Mouse (Mus musculus) forebrain, embryonic 16.5 days (tissue): ENCODE results near the gene Eng. TPM values are rescaled to one million over a fixed set of nuclear protein-coding genes. Genes with fewer than 3 reads are reported as not detected.

ENCODE experiments used
- ATAC-seq: fragments of 200-750 bp; cut with Nextera tagmentation; 2 replicates; pipeline ENCODE4 v1.8.0; 2017; ENCODE audit warnings: mild to moderate bottlenecking, moderate library complexity
- H3K27ac ChIP-seq: fragments of 300-500 bp; sonication (generic); 2 replicates; pipeline ENCODE4 v1.5.1; 2014; ENCODE audit warnings: low read length, control low read depth
- H3K27me3 ChIP-seq: fragments of 300-500 bp; sonication (generic); replicated peaks from 2 replicates; pipeline ENCODE4 v1.6.1; 2014; ENCODE audit warnings: low read length; ENCODE audit not compliant: control insufficient read depth, insufficient read depth
- H3K36me3 ChIP-seq: fragments of 300-500 bp; sonication (generic); 2 replicates; pipeline ENCODE4 v1.6.1; 2014; ENCODE audit not compliant: control insufficient read depth, insufficient read depth
- H3K4me1 ChIP-seq: fragments of 300-500 bp; sonication (generic); replicated peaks from 2 replicates; pipeline ENCODE4 v1.6.1; 2014; ENCODE audit warnings: low read length; ENCODE audit not compliant: control insufficient read depth, insufficient read depth
- H3K4me2 ChIP-seq: fragments of 300-500 bp; sonication (generic); 2 replicates; pipeline ENCODE4 v1.6.1; 2014; ENCODE audit warnings: mild to moderate bottlenecking, low read length, control low read depth
- H3K4me3 ChIP-seq: fragments of 300-500 bp; sonication (generic); replicated peaks from 2 replicates; pipeline ENCODE4 v1.5.1; 2014; ENCODE audit warnings: mild to moderate bottlenecking, low read length, control low read depth
- H3K9ac ChIP-seq: fragments of 300-500 bp; sonication (generic); replicated peaks from 2 replicates; pipeline ENCODE4 v1.6.1; 2014; ENCODE audit warnings: low read depth, low read length, control low read depth
- H3K9me3 ChIP-seq: fragments of 300-500 bp; sonication (generic); 2 replicates; pipeline ENCODE4 v1.6.1; 2016; ENCODE audit warnings: low read length; ENCODE audit not compliant: control insufficient read depth
- WGBS: fragments of 180-500 bp; shearing (Covaris S2); extraction: QIAGEN DNeasy Blood & Tissue Kit; methylation state at CpG from one replicate; pipeline ENCODE4 v1.1.7; 2014; 5-methylcytosine and 5-hydroxymethylcytosine counted together
- polyA plus RNA-seq: library from polyadenylated mRNA; unstranded; fragments of >200 nt; fragmentation: Nextera tagmentation; extraction: Ambion mirVana; gene quantifications from 2 replicates; pipeline ENCODE4 v1.2.1, GENCODE M21; 2015

Eng gene
- polyA plus RNA-seq, 1 experiment from 2014 or later, result 27.3 TPM

GRCm38 (mm10) chr2:32654743-32655393 is 8.5 kb downstream of the Eng start:
- ATAC-seq, result no peak
- H3K36me3 ChIP-seq, result no peaks in the 10 kb centered on the region
- H3K27ac ChIP-seq, result no peak overlapping the region
- WGBS, result 82% methylated on average over 14 of the region's 14 CpGs
- no peak overlapping the region for H3K4me2 ChIP-seq
- H3K9ac ChIP-seq, result no peak overlapping the region
- no peak overlapping the region for H3K4me3 ChIP-seq
- no peaks in the 10 kb centered on the region for H3K4me1 ChIP-seq
- H3K9me3 ChIP-seq, result no peaks in the 10 kb centered on the region
- no peaks in the 10 kb centered on the region for H3K27me3 ChIP-seq

DNA sequence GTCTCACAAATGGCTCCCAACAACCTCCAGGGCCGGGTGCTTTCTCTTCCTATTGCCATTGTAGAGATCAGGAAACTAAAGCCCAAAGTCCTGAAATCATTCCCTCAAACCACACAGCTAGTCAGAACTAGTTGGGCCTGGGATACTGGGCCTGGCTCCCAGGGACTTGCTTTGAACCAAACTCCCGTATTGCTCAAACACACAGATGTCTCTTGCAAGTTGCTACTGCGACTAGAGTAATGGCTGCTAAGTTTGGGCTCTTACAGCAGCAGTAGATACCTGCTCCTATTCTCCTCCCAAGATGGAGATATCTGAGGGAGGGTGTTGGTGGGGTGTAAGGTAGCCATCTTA is 9.0 kb downstream of the Eng start:
- Histone ChIP-seq H3K4me3 (no peak overlapping the region), H3K36me3 (no peaks in the 10 kb centered on the region), H3K4me2 (no peak overlapping the region), H3K4me1 (no peaks in the 10 kb centered on the region), H3K9ac (no peak overlapping the region), H3K27ac (no peak overlapping the region), H3K27me3 (no peaks in the 10 kb centered on the region), H3K9me3 (no peaks in the 10 kb centered on the region)
- 83% methylated on average over 3 of the region's 3 CpGs for WGBS
- no peak for ATAC-seq

DNA sequence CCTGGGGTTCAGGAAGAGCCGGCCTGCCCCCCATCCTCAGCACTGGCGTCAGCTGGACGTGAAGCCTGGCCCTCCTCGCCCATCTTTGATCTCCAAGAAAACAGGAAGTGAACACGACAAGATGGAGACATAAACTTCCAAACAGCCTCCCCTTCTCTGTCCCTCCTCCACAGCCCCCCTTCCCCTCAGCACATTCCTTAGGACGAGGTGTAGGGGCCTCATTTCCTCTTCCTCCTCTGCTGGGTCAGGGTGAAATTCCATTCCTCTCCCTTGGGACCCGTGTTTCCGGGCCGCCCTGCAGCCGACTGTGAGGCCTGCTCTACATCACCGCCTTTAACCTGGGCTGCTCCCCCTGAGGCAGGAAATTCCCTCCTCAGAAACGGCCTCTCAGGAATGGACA is 9.4 kb downstream of the Eng start:
- WGBS, result 85% methylated on average over 12 of the region's 12 CpGs
- Histone ChIP-seq H3K4me3 (no peak overlapping the region), H3K9ac (no peak overlapping the region)

GRCm38 (mm10) chr2:32658873-32659272 is 12.5 kb downstream of the Eng start:
- ATAC-seq, result no peak
- Histone ChIP-seq H3K9ac (no peak overlapping the region), H3K9me3 (no peaks in the 10 kb centered on the region), H3K4me2 (no peak overlapping the region), H3K27ac (no peak overlapping the region), H3K4me3 (no peak overlapping the region), H3K4me1 (no peaks in the 10 kb centered on the region), H3K27me3 (no peaks in the 10 kb centered on the region), H3K36me3 (no peaks in the 10 kb centered on the region)
- WGBS, result 91% methylated on average over 2 of the region's 2 CpGs

More for the DNA sequence above, 9.4 kb downstream of the Eng start:
- Histone ChIP-seq H3K4me2 (no peak overlapping the region), H3K27ac (no peak overlapping the region), H3K27me3 (no peaks in the 10 kb centered on the region), H3K36me3 (no peaks in the 10 kb centered on the region), H3K9me3 (no peaks in the 10 kb centered on the region), H3K4me1 (no peaks in the 10 kb centered on the region)
- ATAC-seq, result no peak

GRCm38 (mm10) chr2:32661509-32662107 is 15.2 kb downstream of the Eng start:
- Histone ChIP-seq H3K9ac (no peak overlapping the region), H3K4me2 (no peak overlapping the region), H3K9me3 (no peaks in the 10 kb centered on the region), H3K36me3 (no peaks in the 10 kb centered on the region), H3K27ac (no peak overlapping the region), H3K4me1 (no peaks in the 10 kb centered on the region), H3K27me3 (no peaks in the 10 kb centered on the region), H3K4me3 (no peak overlapping the region)
- WGBS, result 78% methylated on average over 7 of the region's 7 CpGs
- ATAC-seq, result no peak

DNA sequence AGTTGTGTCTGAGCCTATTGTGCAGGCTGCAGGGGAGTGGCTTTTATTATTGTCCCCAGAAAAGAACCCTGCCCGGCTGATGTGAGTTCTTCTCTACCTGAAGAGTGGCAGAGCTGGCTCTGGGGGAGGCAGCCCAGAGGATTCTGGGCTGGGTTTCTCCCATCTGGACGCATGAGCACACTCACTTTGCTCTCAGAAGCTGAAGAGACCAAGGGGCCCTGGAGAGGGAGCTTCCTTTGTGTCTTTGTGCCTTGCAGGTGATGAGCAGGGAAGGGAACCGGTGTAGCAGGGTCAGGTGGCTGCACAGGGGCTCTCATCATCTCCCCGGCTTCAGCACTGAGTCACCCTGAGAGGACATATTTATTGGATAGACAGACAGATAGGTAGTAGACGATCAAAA is 15.9 kb downstream of the Eng start:
- no peak for ATAC-seq
- Histone ChIP-seq H3K9me3 (no peaks in the 10 kb centered on the region), H3K9ac (no peak overlapping the region), H3K36me3 (no peaks in the 10 kb centered on the region), H3K4me3 (no peak overlapping the region), H3K4me1 (no peaks in the 10 kb centered on the region), H3K4me2 (no peak overlapping the region), H3K27me3 (no peaks in the 10 kb centered on the region), H3K27ac (no peak overlapping the region)
- 47% methylated on average over 5 of the region's 5 CpGs for WGBS

- no peaks in the 10 kb centered on the region for H3K4me1 ChIP-seq
- no peaks in the 10 kb centered on the region for H3K36me3 ChIP-seq
- no peaks in the 10 kb centered on the region for H3K9me3 ChIP-seq
- no peak overlapping the region for H3K9ac ChIP-seq
- WGBS, result 84% methylated on average over 8 of the region's 8 CpGs
- no peak overlapping the region for H3K4me3 ChIP-seq
- no peak for ATAC-seq
- no peak overlapping the region for H3K27ac ChIP-seq
- no peak overlapping the region for H3K4me2 ChIP-seq
- H3K27me3 ChIP-seq, result no peaks in the 10 kb centered on the region
Observed at GRCm38 (mm10) chr2:32665345-32665744, 18.9 kb downstream of the Eng start.

DNA sequence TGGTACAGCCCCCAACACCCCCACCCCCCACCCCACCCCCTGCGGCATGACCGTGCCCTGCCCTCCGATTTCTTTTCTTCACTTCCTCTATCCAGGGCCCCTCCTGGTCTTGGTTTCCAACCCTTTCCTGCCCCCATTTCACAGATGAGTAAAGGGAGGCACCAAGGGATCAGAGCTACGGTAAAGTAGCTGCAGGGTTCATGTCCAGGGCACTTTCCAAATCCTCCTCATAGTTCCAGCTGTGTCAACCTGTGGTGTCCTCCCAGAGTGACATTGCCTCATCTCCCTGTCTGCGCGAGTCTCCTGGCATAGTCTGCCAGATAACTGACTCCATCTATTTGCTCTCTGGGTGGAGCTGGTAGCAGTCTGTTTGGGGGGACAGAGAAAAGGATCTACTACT is 19.5 kb downstream of the Eng start:
- H3K36me3 ChIP-seq, result no peaks in the 10 kb centered on the region
- H3K4me2 ChIP-seq, result no peak overlapping the region
- H3K4me1 ChIP-seq, result no peaks in the 10 kb centered on the region
- H3K9ac ChIP-seq, result no peak overlapping the region
- no peak for ATAC-seq
- no peak overlapping the region for H3K4me3 ChIP-seq
- 88% methylated on average over 6 of the region's 6 CpGs for WGBS
- no peaks in the 10 kb centered on the region for H3K9me3 ChIP-seq
- no peaks in the 10 kb centered on the region for H3K27me3 ChIP-seq
- H3K27ac ChIP-seq, result no peak overlapping the region

DNA sequence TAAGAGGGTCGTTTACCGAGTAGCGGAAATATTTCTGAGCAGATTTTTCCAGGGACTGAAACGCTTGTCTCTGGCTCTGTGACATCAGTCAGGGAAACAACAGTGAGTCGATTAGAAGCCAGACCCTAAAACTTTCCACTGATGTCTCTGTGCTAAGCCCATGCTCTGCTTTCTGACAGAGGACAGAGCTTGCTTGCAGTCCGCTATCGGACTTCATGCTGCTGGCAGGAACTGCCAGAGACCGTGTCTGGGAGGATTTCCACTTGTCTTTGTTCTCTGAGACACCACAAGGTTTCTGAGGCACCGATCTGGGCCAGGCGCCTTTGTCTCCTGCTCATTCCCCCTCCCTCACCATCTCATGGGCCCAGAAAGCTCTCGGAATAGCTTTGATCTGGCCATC is 21.4 kb downstream of the Eng start:
- Histone ChIP-seq H3K36me3 (no peaks in the 10 kb centered on the region), H3K27me3 (no peaks in the 10 kb centered on the region), H3K4me1 (no peaks in the 10 kb centered on the region), H3K4me3 (no peak overlapping the region), H3K27ac (no peak overlapping the region), H3K4me2 (no peak overlapping the region), H3K9me3 (no peaks in the 10 kb centered on the region), H3K9ac (no peak overlapping the region)
- ATAC-seq, result no peak
- 21% methylated on average over 11 of the region's 11 CpGs for WGBS

DNA sequence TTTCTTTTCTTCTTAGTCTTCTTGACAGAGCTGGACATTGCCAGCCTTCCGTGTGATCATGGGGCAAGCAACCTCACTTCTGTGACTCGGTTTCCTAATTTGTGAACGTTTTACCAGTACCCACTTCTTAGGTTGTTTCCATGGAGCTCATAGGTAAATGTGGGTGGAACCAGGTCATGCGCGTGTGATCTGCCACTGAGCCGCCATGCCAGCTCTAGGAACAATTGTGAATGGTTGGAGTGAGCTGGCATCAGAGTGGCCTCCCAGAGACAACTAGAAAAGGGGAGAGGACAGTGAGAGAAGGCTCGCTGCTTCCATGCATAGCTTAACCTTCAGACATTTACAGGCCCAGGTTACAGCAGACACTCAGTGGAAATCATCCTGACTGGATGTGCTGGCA is 21.8 kb downstream of the Eng start:
- WGBS, result 70% methylated on average over 7 of the region's 7 CpGs
- H3K36me3 ChIP-seq, result no peaks in the 10 kb centered on the region
- H3K4me1 ChIP-seq, result no peaks in the 10 kb centered on the region
- no peak for ATAC-seq
- no peak overlapping the region for H3K4me2 ChIP-seq
- H3K27ac ChIP-seq, result no peak overlapping the region
- H3K27me3 ChIP-seq, result no peaks in the 10 kb centered on the region
- no peak overlapping the region for H3K9ac ChIP-seq
- H3K9me3 ChIP-seq, result no peaks in the 10 kb centered on the region
- no peak overlapping the region for H3K4me3 ChIP-seq
